9 mouse cellular contexts compared by ENCODE assay signal in the genomic region with DNA sequence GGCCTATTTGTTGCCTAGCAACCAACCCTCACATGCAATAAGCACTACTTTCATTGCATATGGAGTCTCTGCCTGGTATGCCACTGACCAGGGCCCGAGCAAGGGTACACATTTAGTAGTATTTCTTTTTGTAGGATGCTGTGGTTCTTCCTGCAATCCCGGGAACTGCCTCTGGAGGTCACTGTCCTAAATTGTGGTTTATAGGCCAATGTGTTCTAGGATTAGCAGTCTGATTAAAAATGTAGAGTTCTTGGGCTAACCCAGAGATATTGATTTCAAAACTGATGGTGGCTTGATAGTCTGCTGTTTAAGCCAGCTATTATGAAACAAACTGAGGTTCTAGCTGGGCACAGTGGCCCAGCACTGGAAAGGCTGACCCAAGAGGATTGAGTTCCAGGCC. TPM values are rescaled to one million over a fixed set of nuclear protein-coding genes. Genes with fewer than 3 reads are reported as not detected.
A peak's percentile ranks its signal among the peaks of the same experiment; 100 is the strongest.
DNase-seq lines count a peak whose midpoint lies in the region; ATAC-seq and TF ChIP-seq lines count a peak whose summit lies in the region.
"Had no signal": no experiment of that assay in that cellular context is flagged by ENCODE, and none has a peak within 500 bp of the region (broad histone marks: within the 10 kb centered on the region; RNA-seq: fewer than 3 reads in every experiment).

No protein-coding gene starts in this region.

- DNase-seq in heart, adult 18-20 months: peak; percentile 22 to 84
- DNase-seq in 416B (ENCODE audit: low read depth): peak; percentile 69
- DNase-seq in adipocyte (ENCODE audit: low spot score): peak; percentile 54
- DNase-seq in embryo, embryonic 11 days: peak; percentile 56
- DNase-seq in layer of hippocampus, adult 2 months (ENCODE audit: low spot score in 2 of 2): peak in 1 of 2 experiments; percentile 73
- DNase-seq in thymus, postnatal 10 days (ENCODE audit: low spot score in 2 of 2): peak; percentile 14 to 43

- H3K27ac ChIP-seq in heart, embryonic 11.5 days (ENCODE audit: low read depth, low read length): no peak overlapping the region
- no peak overlapping the region for H3K27ac ChIP-seq in layer of hippocampus, adult 2 months

- ATAC-seq in heart, embryonic 11.5 days (replicated peaks; ENCODE audit: insufficient number of reproducible peaks, low FRiP score, low TSS enrichment): no peak
- ATAC-seq in megakaryocyte progenitor cell, adult 5-6 weeks (replicated peaks; ENCODE audit: poor library complexity): peak; percentile 43

- WGBS in heart, embryonic 11.5 days (ENCODE audit: insufficient replicate concordance): 29% methylated on average over 2 of the region's 2 CpGs

- no peak overlapping the region for H3K9ac ChIP-seq in heart, embryonic 11.5 days (ENCODE audit: low read depth, low read length)

- H3K4me3 ChIP-seq in heart, embryonic 11.5 days (ENCODE audit: low read depth, low read length): no peak overlapping the region
- no peak overlapping the region for H3K4me3 ChIP-seq in layer of hippocampus, adult 2 months

- no peaks in the 10 kb centered on the region for H3K36me3 ChIP-seq in heart, embryonic 11.5 days (ENCODE audit: control insufficient read depth, insufficient read depth, low read length)

- no peaks in the 10 kb centered on the region for H3K4me1 ChIP-seq in heart, embryonic 11.5 days (ENCODE audit: control insufficient read depth, insufficient read depth, low read length)

- no peaks in the 10 kb centered on the region for H3K27me3 ChIP-seq in heart, embryonic 11.5 days (ENCODE audit: control insufficient read depth, insufficient read depth, low read length)

- no peaks in the 10 kb centered on the region for H3K9me3 ChIP-seq in heart, embryonic 11.5 days (replicated peaks; ENCODE audit: control insufficient read depth, low read length)

- TF ChIP-seq CTCF in layer of hippocampus, adult 2 months (conservative IDR thresholded peaks at IDR 0.05): peak; percentile 85

- no peak overlapping the region for H3K4me2 ChIP-seq in heart, embryonic 11.5 days

RNA-seq across cellular contexts. Expression of a gene that starts 4.9 kb away (rescaled TPM):
- 10 to 100 TPM; 12.1 to 14.0 TPM for total RNA-seq in heart, adult 18-20 months (2021)
- polyA plus RNA-seq in heart, embryonic 11.5 days (2014; fragmentation: Nextera tagmentation; extraction: Ambion mirVana): 15.2 and 20.1 TPM in 2 replicates
- 10 to 100 TPM; 29.0 to 30.5 TPM for total RNA-seq in layer of hippocampus, adult 2 months (2021)
- total RNA-seq in megakaryocyte progenitor cell, adult 5-6 weeks (2015): 13.5 and 22.4 TPM in 2 replicates
- 20.4 and 26.7 TPM in 2 replicates for total RNA-seq in megakaryocyte progenitor cell, adult 5-6 weeks (2017)

RNA-seq across cellular contexts. Expression of a gene that starts 30.5 kb away (rescaled TPM):
- not detected for total RNA-seq in heart, adult 18-20 months (2021)
- polyA plus RNA-seq in heart, embryonic 11.5 days (2014; fragmentation: Nextera tagmentation; extraction: Ambion mirVana): not detected in 2 replicates
- not detected for total RNA-seq in layer of hippocampus, adult 2 months (2021)
- total RNA-seq in megakaryocyte progenitor cell, adult 5-6 weeks (2015): not detected in 2 replicates
- not detected in 2 replicates for total RNA-seq in megakaryocyte progenitor cell, adult 5-6 weeks (2017)
- total RNA-seq: layer of hippocampus, adult 18-20 months had no signal

RNA-seq across cellular contexts. Expression of a gene that starts 47.4 kb away (rescaled TPM):
- not detected for total RNA-seq in heart, adult 18-20 months (2021)
- polyA plus RNA-seq in heart, embryonic 11.5 days (2014; fragmentation: Nextera tagmentation; extraction: Ambion mirVana): 0.11 and 0.23 TPM in 2 replicates
- under 1 TPM; 0.12 to 0.41 TPM for total RNA-seq in layer of hippocampus, adult 2 months (2021)
- not detected in 2 replicates for total RNA-seq in megakaryocyte progenitor cell, adult 5-6 weeks (2015)
- total RNA-seq in megakaryocyte progenitor cell, adult 5-6 weeks (2017): 0.03 TPM in 1 of 2 replicates, not detected in the other
